Mouse (Mus musculus) layer of hippocampus, postnatal 14 days (tissue): ENCODE data around the gene Kif5c. TPM values are rescaled to one million over a fixed set of nuclear protein-coding genes. Genes with fewer than 3 reads are reported as not detected.

ENCODE experiments used
- total RNA-seq, 2 experiments: library from RNA; stranded (reverse); gene quantifications; 2 replicates each; pipeline ENCODE4 v1.2.3; 2021

The Kif5c gene
- total RNA-seq, 2 experiments from 2014 or later, result 557 to 563 TPM

Other genes starting within 250 kb of the Kif5c start
- 10 to 100 TPM; 42.4 to 45.1 TPM for gene Epc2, start 167.8 kb upstream of the Kif5c start, total RNA-seq
- gene Lypd6b, start 168.4 kb downstream of the Kif5c start, total RNA-seq, result 1 to 10 TPM; 5.3 to 5.8 TPM